Mouse (Mus musculus): ENCODE measurements at regions not wholly inside any gene's neighbourhood (a gene's known extent, or its start where the extent isn't known, plus 50 kb on each side); places are given as distances from the start of the nearest gene placed in this dataset.

GRCm38 (mm10) chr10:21724351-21724750 is 131.4 kb downstream of the 1700020N01Rik start:
- DNase-seq (ENCODE audit: low read depth, low spot score): no peak

DNA sequence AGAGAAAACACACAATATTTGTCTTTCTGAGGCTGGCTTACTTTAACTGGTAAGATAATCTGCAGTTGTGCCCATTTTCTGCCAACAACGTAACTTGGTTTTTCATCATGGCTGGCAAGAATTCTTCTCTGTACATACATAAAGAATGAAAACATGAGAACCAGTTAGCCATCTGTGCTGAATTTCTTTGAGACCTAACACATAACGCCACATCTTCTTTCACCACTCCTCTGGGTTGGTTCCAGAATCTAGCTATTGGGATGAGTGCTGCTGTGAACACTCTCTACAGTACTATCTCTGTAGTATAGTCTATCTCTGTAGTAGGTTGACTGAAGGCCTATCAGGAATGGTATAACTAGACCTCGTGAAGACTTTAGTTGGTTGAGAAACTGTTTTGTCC is 132.1 kb downstream of the 1700020N01Rik start:
- no peak for DNase-seq (ENCODE audit: low read depth, low spot score)

DNA sequence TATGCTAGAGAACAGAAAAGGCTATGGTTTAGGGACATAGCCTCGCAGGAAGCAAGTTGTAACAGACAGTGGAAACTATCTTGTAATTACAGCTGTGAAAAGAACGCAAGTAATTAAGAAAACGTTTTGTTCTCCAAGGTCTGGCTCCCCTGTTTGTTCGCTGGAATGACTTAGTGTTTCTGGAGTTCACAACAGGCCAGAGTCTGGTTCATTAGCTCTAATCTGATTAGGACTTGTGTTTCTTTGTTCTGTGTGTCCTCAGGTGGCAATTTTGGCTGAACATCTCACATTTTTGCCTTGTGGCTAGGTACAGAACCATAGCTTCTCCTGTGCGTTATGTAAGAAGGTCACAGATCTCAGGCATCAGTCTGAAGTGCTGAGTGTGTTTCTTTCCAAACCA is 141.7 kb upstream of the Sgk1 start:
- DNase-seq (ENCODE audit: low read depth, low spot score): no peak

DNA sequence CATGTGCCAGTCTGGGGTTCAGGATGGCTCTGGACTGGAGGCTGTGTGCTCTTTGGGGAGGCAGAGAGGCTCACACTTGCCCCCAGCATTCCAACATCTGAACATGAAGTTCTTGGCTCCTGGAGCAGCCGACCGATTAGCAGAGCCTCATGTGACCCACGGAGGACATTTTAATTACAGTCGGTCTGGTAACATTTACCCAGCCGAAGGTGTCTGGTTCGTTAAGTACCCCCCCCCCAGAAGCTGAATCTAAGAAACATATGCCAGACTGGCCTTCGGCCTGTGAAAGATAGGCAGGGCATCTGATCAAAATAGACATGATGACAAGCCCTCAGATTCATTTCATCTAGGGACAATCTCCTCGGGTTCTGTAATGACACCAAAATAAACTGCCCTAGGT is 140.4 kb upstream of the Sgk1 start:
- no peak for DNase-seq (ENCODE audit: low read depth, low spot score)

DNA sequence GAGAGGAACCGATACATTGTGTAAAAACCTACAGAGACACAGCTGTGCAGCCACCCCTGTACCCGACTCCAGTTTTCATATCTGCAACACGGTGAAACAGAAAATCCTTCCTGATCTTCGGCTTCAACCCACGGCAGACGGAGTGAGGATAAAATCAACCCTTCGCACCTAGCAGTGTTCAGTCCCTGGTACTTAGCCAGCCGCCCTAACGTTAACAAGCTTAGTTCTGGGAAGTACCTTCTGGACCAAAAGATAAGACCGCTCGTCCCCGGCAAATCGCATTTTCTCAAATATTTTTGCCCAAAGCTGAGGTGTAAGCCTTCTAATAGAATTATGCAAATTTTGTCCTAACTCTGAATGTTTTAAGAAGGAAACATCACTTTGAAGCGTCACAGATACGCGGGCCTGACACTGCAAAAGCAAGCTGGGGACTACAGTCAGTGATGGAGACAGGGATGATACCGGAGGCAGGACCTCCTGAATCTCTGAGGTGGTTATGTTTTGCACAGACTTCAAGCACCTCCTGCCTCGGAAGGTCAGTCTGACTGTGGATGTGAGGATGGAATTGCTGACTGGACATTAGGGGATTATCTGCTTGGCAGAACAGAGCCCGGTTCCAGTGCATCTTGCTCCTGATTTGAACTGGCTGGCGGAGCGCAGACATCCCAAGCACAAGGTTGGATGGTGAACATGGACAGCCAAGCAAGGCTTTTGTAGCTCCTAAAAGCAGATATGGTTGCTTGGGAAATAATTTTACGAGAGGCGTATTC is 139.8 kb upstream of the Sgk1 start:
- DNase-seq (ENCODE audit: low read depth, low spot score): no peak

GRCm38 (mm10) chr10:21743396-21743795 is 138.6 kb upstream of the Sgk1 start:
- DNase-seq (ENCODE audit: low read depth, low spot score): no peak

- no peak for DNase-seq (ENCODE audit: low read depth, low spot score)
Measured at GRCm38 (mm10) chr10:21744341-21744955, 137.5 kb upstream of the Sgk1 start.

DNA sequence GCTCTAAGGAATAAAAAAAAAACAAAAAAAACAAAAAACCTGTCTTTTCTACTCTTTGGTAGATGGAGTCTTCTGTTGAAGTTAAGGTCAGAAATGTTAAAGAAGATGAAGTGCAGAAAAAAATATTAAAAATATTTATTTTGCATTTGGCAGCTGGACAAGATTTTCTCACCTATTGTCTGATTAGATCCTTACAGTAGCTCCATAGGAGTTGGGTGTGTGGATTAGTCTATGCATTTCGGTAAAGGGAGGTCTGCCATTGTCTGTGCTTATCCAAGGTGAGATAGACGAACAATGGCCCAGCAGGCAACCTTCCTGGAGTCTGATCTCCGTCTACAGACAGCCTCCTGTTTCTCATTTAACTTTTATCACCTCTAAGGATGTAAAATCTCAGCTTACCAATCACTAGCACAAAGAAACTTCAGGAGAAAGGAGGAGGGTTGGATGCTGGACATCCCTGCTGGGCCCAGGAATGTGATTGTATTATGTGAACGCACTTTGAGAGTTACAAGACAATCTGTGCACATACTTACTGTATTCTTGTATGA is 136.0 kb upstream of the Sgk1 start:
- peak; percentile 99 for DNase-seq (ENCODE audit: low read depth, low spot score)

- DNase-seq (ENCODE audit: low read depth, low spot score): peak; percentile 69
Measured at GRCm38 (mm10) chr10:21746713-21747112, 135.3 kb upstream of the Sgk1 start.

DNA sequence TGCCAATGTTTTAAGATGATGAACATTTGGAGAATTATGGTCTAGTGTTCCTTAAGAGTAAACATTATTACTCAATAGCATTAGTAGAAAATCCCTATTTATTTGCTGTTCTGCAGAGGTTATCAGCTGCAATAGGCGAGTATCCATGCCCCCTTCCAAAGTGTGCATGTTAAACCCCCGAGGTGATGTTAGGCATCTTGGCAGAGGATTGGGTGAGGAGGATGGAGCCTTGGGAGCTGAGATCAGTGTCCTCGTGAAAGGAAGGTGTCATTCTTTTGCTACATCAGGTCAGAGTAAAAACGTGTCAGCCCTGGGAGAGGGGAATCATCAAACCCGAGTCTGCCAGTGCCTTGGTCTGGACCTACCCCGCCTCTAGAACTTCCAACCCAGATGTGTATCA is 130.7 kb upstream of the Sgk1 start:
- no peak for DNase-seq (ENCODE audit: low read depth, low spot score)

DNA sequence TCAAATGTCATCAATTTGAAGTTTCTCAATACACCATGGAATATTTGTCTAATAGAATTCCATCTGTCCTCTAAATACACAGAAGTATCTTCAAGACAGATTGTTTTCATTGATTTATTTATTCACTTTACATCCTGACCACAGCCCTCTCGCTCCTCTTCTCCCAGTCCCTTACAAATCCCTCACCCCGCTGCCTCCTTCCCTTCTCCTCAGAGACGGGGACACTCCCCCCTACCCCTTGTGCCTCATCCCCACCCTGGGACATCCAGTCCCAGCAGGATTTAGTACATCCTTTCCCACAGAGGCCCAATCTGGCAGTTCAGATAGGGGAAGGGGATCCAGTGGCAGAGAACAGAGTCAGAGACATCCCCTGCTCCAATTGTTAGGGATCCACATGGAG is 129.6 kb upstream of the Sgk1 start:
- DNase-seq (ENCODE audit: low read depth, low spot score): no peak

DNA sequence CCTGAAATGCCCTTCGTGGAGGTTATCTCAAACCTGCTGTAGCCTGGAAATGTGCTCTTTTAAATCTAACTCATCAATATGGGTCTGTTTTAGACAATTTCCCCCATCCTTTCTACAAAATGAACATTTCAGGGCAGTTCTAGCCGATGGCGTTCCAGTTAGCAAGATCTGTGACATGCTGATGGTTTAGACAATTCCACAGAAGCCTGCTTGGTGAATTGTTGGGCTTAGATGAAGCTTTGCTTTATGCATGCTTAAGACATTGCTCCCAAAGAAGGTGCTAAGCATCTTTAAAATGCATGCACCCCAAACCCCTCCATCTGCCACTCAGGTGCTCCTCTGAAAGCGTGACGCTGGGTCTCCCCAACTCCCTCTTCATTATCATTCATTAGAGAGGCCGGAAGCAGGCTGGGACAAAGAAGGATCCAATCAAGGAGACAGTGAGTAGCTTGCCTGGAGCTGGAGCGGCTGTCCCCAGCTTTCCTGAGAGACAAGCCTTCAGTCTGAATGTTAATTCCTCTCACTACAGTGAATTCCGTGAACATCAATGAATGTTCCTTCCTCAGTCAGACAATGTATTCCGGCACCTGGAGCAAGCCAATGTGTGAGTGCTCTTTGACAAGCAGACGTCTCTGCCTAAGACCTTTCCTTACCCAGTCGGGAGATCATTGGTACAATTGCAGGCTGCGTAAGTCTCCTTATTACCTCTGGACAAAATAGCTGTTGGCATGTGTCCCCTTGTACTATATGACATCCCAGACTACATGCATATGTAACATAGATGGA is 127.0 kb upstream of the Sgk1 start:
- DNase-seq (ENCODE audit: low read depth, low spot score): peak; percentile 48

- no peak for DNase-seq (ENCODE audit: low read depth, low spot score)
Measured at GRCm38 (mm10) chr10:21755717-21756116, 126.3 kb upstream of the Sgk1 start.

GRCm38 (mm10) chr10:21756811-21757210 is 125.2 kb upstream of the Sgk1 start:
- DNase-seq (ENCODE audit: low read depth, low spot score): no peak

- no peak for DNase-seq (ENCODE audit: low read depth, low spot score)
Measured at GRCm38 (mm10) chr10:21758122-21758521, 123.9 kb upstream of the Sgk1 start.

DNA sequence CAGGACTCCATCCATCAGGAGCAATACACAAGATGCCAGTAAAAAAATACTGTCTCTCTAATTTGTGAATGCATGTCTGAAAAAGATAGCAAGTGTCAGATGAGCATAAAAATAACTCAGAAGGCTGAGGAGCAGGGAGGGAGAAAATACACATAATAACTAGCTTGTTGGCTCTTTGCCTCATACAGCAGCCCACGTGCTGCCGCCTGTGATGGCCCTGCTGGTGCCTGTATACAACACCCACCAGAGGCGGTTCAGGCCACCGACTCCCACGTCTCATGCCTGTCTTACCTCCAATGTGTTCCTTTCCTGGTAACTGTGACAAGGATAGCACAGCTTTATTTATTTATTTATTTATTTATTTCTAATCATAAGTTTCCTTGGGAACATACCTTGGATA is 119.5 kb upstream of the Sgk1 start:
- DNase-seq (ENCODE audit: low read depth, low spot score): no peak

- no peak for DNase-seq (ENCODE audit: low read depth, low spot score)
Measured at GRCm38 (mm10) chr10:21763017-21763964, 118.7 kb upstream of the Sgk1 start.

DNA sequence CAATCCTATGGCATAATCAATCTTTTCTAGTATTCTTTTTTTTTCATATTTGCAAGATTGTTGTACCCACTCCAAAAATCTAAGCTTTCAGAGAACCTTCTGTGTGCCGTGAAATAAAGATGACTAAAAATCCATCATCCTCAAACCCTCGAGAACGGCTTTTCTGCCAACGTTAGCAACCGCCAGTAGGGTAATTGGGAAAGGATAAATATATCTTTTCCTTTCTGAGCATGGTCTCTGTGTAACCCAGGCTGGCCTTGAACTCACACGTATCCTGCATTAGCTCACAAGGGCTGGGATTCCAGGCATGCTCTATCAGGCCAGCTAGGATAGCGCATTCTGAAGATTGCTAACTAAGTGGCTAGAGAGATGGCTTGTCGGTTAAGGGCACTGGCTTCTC is 117.9 kb upstream of the Sgk1 start:
- no peak for DNase-seq (ENCODE audit: low read depth, low spot score)

GRCm38 (mm10) chr10:21764891-21765290 is 117.1 kb upstream of the Sgk1 start:
- no peak for DNase-seq (ENCODE audit: low read depth, low spot score)

DNA sequence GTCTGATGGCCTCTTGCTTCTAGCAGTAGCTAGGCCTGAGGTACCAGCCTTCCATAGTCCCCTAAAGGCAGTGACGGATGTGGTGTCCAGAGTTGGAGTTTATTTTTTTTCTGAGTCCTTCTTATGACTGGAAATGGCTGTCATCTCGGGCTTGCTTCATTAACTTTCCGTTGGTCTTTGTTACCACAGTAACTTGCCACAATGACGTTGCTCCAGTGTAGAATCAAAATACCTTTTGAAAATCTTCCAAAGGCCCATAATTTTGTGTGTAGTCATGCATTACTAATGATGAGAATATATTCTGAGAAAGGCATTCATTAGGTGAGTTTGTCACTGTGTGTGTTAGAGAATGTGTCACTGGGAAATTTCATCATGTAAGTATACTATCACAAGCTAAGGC is 108.4 kb upstream of the Sgk1 start:
- DNase-seq (ENCODE audit: low read depth, low spot score): no peak

DNA sequence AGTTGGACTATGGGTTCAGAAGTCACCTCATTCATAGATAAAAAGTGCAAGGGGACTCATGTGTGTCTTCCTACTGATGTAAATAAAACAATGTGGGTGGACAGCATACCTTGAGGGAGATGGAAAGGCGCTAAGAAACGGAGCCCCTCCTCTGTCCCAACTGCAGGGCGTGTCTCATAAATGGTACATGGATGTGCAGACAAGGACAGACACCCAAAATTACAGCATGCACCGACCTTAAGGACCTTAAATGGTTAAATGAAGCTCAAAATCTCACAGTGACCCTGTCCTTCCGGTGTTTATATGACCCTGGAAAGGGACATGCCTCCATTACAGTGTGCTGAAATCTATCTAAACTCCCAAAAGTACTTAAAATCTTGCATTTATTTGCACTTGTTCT is 106.5 kb upstream of the Sgk1 start:
- DNase-seq (ENCODE audit: low read depth, low spot score): no peak

All from R1 (cell line).